Mouse (Mus musculus) frontal cortex, postnatal 14 days (tissue): ENCODE results near the gene Galntl6.
"Not testable (repeated sequence)": the region's sequence is repeated elsewhere in the genome, so short reads cannot be mapped to it uniquely, and the experiment has no call there.

Experiments
- DNase-seq, 2 experiments: peaks; one replicate each; pipeline ENCODE4 v3.0.0; 2022; ENCODE audit warnings: low spot score in 2 of 2

Galntl6 gene

GRCm38 (mm10) chr8:57767541-57767940 lies 1144.9 kb downstream of the Galntl6 start:
- DNase-seq, result no peak

GRCm38 (mm10) chr8:57766471-57767065 lies 1145.9 kb downstream of the Galntl6 start:
- no peak for DNase-seq

GRCm38 (mm10) chr8:57765726-57766351 lies 1146.6 kb downstream of the Galntl6 start:
- DNase-seq, result no peak

- DNase-seq, result no peak
These were observed 1147.2 kb downstream of the Galntl6 start for GRCm38 (mm10) chr8:57765192-57765591.

GRCm38 (mm10) chr8:57762622-57763021 lies 1149.8 kb downstream of the Galntl6 start:
- not testable (repeated sequence) for DNase-seq

GRCm38 (mm10) chr8:57760921-57761320 lies 1151.5 kb downstream of the Galntl6 start:
- DNase-seq, result no peak

GRCm38 (mm10) chr8:57758857-57759256 lies 1153.6 kb downstream of the Galntl6 start:
- DNase-seq, result no peak

- DNase-seq, result no peak
These were observed 1155.0 kb downstream of the Galntl6 start for GRCm38 (mm10) chr8:57757476-57757875.

GRCm38 (mm10) chr8:57754066-57754465 lies 1158.4 kb downstream of the Galntl6 start:
- DNase-seq, result no peak

- DNase-seq, result no peak
These were observed 1168.8 kb downstream of the Galntl6 start for GRCm38 (mm10) chr8:57743636-57744035.

- no peak for DNase-seq
These were observed 1170.5 kb downstream of the Galntl6 start for GRCm38 (mm10) chr8:57741983-57742382.

GRCm38 (mm10) chr8:57741309-57741708 lies 1171.1 kb downstream of the Galntl6 start:
- DNase-seq, result no peak

GRCm38 (mm10) chr8:57737281-57737680 lies 1175.2 kb downstream of the Galntl6 start:
- DNase-seq, result no peak

- DNase-seq, result no peak
These were observed 1179.6 kb downstream of the Galntl6 start for GRCm38 (mm10) chr8:57732795-57733194.

GRCm38 (mm10) chr8:57731666-57732065 lies 1180.8 kb downstream of the Galntl6 start:
- no peak for DNase-seq

- no peak for DNase-seq
These were observed 1184.2 kb downstream of the Galntl6 start for GRCm38 (mm10) chr8:57728276-57728675.

- no peak for DNase-seq
These were observed 1187.4 kb downstream of the Galntl6 start for GRCm38 (mm10) chr8:57724843-57725627.
